Mouse (Mus musculus): ENCODE measurements around the gene Mta3. TPM values are rescaled to one million over a fixed set of nuclear protein-coding genes. Genes with fewer than 3 reads are reported as not detected.
A peak's percentile ranks its signal among the peaks of the same experiment; 100 is the strongest.

Gene Mta3
- total and polyA plus RNA-seq, 3 experiments: 31.1 to 67.6 (median 39.2) TPM

DNA sequence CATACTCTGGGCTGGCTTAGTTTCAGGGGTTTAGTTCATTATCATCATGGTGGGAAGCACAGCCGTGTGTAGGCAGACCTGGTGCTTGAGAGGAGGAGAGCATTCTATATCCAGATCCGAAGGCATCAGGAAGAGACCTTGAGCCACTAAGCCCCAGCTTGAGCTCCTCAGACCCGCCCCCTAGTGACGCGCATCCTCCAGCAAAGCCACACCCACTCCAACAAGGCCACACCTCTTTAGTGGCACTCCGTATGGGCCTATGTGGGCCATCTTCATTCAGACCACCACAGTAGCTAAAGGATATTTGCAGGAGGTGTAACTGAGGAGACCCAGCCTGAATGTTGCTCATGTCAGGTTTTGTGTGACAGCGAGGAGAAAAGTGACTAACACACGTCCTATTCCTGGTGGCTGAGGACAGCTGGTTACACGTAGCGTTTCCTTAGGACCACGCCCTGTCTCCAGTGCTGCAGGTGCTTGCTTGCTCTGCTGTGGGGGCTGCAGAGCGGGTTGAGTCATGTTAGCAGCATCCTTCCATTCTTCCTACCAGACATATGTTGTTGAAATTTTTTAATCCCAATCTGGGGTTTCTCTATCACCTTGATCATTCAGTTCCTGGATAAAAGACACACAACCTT is 148.4 kb downstream of the Mta3 start:
- in situ Hi-C loops (cut with MboI; ENCODE audit: low pct_ligation_motif_present, low pct_unique_long_range_greater_than_20kb, low sequenced_read_pairs): loop anchor here (5.0 to 10.0 kb wide), 3 partner anchors 37 to 200 kb away; no protein-coding TSS in a partner anchor
- H3K9ac ChIP-seq (ENCODE audit: insufficient read depth, low read depth): no peak overlapping the region
- H3K36me3 ChIP-seq (replicated peaks in 1 of 2; ENCODE audit: control insufficient read depth in 1 of 2, insufficient read depth in 1 of 2, low read length in 1 of 2): peaks cover 0 to 7% of the 10 kb centered on the region in 2 experiments
- H3K4me2 ChIP-seq (ENCODE audit: insufficient read depth, low read depth, poor library complexity, severe bottlenecking): 0 out of 2 replicates have a peak overlapping the region, but pooled peaks have one; percentile 25
- peak overlapping the region; percentile 43 to 57 (median 50) for H3K4me3 ChIP-seq (replicated peaks in 1 of 3; ENCODE audit: low read depth in 2 of 3, low read length in 2 of 3, poor library complexity in 1 of 3)
- H3K27ac ChIP-seq (ENCODE audit: insufficient read depth, low read depth): no peak overlapping the region
- no peaks in the 10 kb centered on the region for H3K79me2 ChIP-seq (replicated peaks; ENCODE audit: control insufficient read depth, extremely low read depth, insufficient read depth, poor library complexity, severe bottlenecking)
- dilution Hi-C loops (cut with MboI; ENCODE audit: extremely low pct_ligation_motif_present, extremely low pct_unique_long_range_greater_than_20kb, low sequenced_read_pairs): no loop called here
- TF ChIP-seq HCFC1 (IDR thresholded peaks at IDR 0.05; ENCODE audit: low read depth, low read length) (peak; percentile 37; the same call in 1 of the 2 replicates), PAX5 (IDR thresholded peaks at IDR 0.05; ENCODE audit: low read length) (no peak), NRF1 (IDR thresholded peaks at IDR 0.05; ENCODE audit: low read depth, low read length) (peak; percentile 45), MXI1 (IDR thresholded peaks at IDR 0.05; ENCODE audit: low read depth, low read length) (0 out of 2 replicates have a peak, but pooled peaks have one; percentile 31), NELFE (IDR thresholded peaks at IDR 0.05; ENCODE audit: low read depth, low read length) (peak; percentile 68), ZKSCAN1 (IDR thresholded peaks at IDR 0.05; ENCODE audit: borderline replicate concordance, low read depth, low read length) (no peak), USF1 (IDR thresholded peaks at IDR 0.05; ENCODE audit: low read depth, low read length) (no peak), POLR2AphosphoS2 (IDR thresholded peaks at IDR 0.05; ENCODE audit: low read depth, low read length) (0 out of 2 replicates have a peak, but pooled peaks have one; percentile 38), KAT2A (IDR thresholded peaks at IDR 0.05; ENCODE audit: insufficient replicate concordance, low read length) (no peak), TBP (conservative IDR thresholded peaks at IDR 0.05; ENCODE audit: low read depth, low read length) (0 out of 2 replicates have a peak, but pooled peaks have one; percentile 65), ELF1 (IDR thresholded peaks at IDR 0.05; ENCODE audit: low read depth, low read length) (peak; percentile 46), RAD21 (IDR thresholded peaks at IDR 0.05; ENCODE audit: low read depth, low read length) (no peak), CHD1 (IDR thresholded peaks at IDR 0.05; ENCODE audit: low read depth, low read length) (no peak), USF2 (conservative IDR thresholded peaks at IDR 0.05; ENCODE audit: low read depth, low read length) (no peak), POLR2A (IDR thresholded peaks at IDR 0.05; ENCODE audit: low read depth, low read length) (peak; percentile 62), MAX (IDR thresholded peaks at IDR 0.05; ENCODE audit: low read length) (0 out of 2 replicates have a peak, but pooled peaks have one; percentile 30), MYC (IDR thresholded peaks at IDR 0.05; ENCODE audit: low read depth, low read length) (no peak), MAZ (IDR thresholded peaks at IDR 0.05; ENCODE audit: low read depth, low read length) (no peak)
- no peaks in the 10 kb centered on the region for H3K9me3 ChIP-seq (replicated peaks; ENCODE audit: low read length)
- H3K4me1 ChIP-seq (ENCODE audit: control insufficient read depth in 1 of 2, insufficient read depth in 2 of 2): peaks cover 8 to 43% of the 10 kb centered on the region in 2 experiments
- no peaks in the 10 kb centered on the region for H3K27me3 ChIP-seq (replicated peaks)
- peak; percentile 83 for DNase-seq (ENCODE audit: extremely low read depth)

DNA sequence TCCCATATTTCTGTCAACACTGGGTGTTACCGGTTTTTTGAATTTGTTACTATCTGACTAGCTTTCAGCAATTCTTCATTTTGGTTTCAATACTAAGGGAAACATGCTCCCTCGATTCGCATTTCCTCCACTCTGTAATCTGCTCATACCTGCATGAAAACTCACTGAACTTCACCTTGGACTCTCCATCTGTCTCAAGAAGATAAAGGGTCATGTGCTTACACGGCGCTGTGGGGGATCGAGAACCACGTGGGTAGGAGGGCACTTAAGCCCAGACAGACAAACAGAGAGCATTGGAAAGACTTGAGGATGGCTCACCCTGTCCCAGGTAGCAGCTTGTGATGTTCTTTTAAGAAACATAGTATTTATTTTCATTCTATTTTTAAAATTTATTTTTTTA is 152.4 kb downstream of the Mta3 start:
- Histone ChIP-seq H3K9ac (ENCODE audit: insufficient read depth, low read depth) (no peak overlapping the region), H3K36me3 (replicated peaks in 1 of 2; ENCODE audit: control insufficient read depth in 1 of 2, insufficient read depth in 1 of 2, low read length in 1 of 2) (no peaks in the 10 kb centered on the region), H3K4me3 (replicated peaks in 1 of 3; ENCODE audit: low read depth in 2 of 3, low read length in 2 of 3, poor library complexity in 1 of 3) (no peak overlapping the region), H3K79me2 (replicated peaks; ENCODE audit: control insufficient read depth, extremely low read depth, insufficient read depth, poor library complexity, severe bottlenecking) (no peaks in the 10 kb centered on the region), H3K27ac (ENCODE audit: insufficient read depth, low read depth) (no peak overlapping the region), H3K27me3 (replicated peaks) (no peaks in the 10 kb centered on the region), H3K9me3 (replicated peaks; ENCODE audit: low read length) (no peaks in the 10 kb centered on the region), H3K4me2 (ENCODE audit: insufficient read depth, low read depth, poor library complexity, severe bottlenecking) (no peak overlapping the region), H3K4me1 (ENCODE audit: control insufficient read depth in 1 of 2, insufficient read depth in 2 of 2) (peaks cover 3 to 15% of the 10 kb centered on the region in 2 experiments; a peak in 3 of 4 replicates)
- no peak for DNase-seq (ENCODE audit: extremely low read depth)
- in situ Hi-C loops (cut with MboI; ENCODE audit: low pct_ligation_motif_present, low pct_unique_long_range_greater_than_20kb, low sequenced_read_pairs): loop anchor here (10.0 kb wide), 2 partner anchors 124 to 204 kb away; no protein-coding TSS in a partner anchor
- no peak for TF ChIP-seq USF2 (conservative IDR thresholded peaks at IDR 0.05; ENCODE audit: low read depth, low read length)
- TF ChIP-seq BHLHE40 (IDR thresholded peaks at IDR 0.05; ENCODE audit: low read depth, low read length): no peak
- no peak for TF ChIP-seq CHD2 (IDR thresholded peaks at IDR 0.05; ENCODE audit: low read length)
- TF ChIP-seq MEF2A (IDR thresholded peaks at IDR 0.05; ENCODE audit: borderline replicate concordance, low read depth, low read length): no peak
- TF ChIP-seq ZNF384 (IDR thresholded peaks at IDR 0.05; ENCODE audit: low read depth, low read length): no peak
- no peak for TF ChIP-seq CHD1 (IDR thresholded peaks at IDR 0.05; ENCODE audit: low read depth, low read length)
- TF ChIP-seq NELFE (IDR thresholded peaks at IDR 0.05; ENCODE audit: low read depth, low read length): no peak
- no peak for TF ChIP-seq HCFC1 (IDR thresholded peaks at IDR 0.05; ENCODE audit: low read depth, low read length)
- TF ChIP-seq ELF1 (IDR thresholded peaks at IDR 0.05; ENCODE audit: low read depth, low read length): no peak
- TF ChIP-seq MAX (IDR thresholded peaks at IDR 0.05; ENCODE audit: low read length): no peak
- no peak for TF ChIP-seq IRF4 (IDR thresholded peaks at IDR 0.05; ENCODE audit: low read depth, low read length)
- no peak for TF ChIP-seq CTCF (conservative IDR thresholded peaks at IDR 0.05 in 1 of 2, IDR thresholded peaks at IDR 0.05 in 1 of 2; ENCODE audit: low read depth in 2 of 2, low read length in 2 of 2)
- no peak for TF ChIP-seq TCF12 (IDR thresholded peaks at IDR 0.05; ENCODE audit: low read depth, low read length)
- dilution Hi-C loops (cut with MboI; ENCODE audit: extremely low pct_ligation_motif_present, extremely low pct_unique_long_range_greater_than_20kb, low sequenced_read_pairs): no loop called here
